Mouse (Mus musculus): ENCODE results near the gene Syne3.

Gene Syne3

GRCm38 (mm10) chr12:105027323-105027991 is 17.8 kb upstream of the Syne3 start:
- no peak for ATAC-seq (ENCODE audit: insufficient number of reproducible peaks, low FRiP score, low TSS enrichment)

DNA sequence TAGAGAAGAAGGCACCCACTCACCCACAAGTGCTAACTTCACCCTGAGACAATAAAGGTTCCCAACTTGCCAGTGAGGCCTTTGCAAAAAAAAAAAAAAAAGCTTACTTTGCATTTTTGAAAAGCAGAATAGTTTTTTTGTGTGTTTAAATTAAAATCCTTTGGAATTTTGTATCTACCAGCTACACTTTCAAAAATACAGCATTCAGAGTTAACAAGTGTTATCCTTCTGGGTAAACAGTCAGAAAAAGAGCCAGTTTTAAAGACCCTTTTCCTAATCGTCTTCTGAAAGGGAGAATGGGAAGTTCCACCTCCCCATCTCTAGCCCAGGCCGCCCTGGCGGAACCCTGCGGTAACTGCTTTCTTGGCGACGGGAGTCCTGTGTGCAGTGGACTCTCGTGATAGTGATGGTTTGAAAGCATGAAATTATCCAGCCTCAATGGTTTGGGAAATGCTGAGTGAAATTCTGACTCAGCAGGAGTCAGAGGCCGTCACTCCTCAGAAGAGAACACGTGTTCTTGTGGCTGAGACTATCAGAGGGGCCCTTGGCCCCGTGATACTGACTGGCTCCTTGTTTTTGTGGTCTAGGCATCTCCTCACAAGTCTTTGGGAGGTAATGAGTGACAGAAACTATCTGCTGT is 16.5 kb upstream of the Syne3 start:
- ATAC-seq (ENCODE audit: insufficient number of reproducible peaks, low FRiP score, low TSS enrichment), result no peak

GRCm38 (mm10) chr12:105025271-105025946 is 15.8 kb upstream of the Syne3 start:
- ATAC-seq (ENCODE audit: insufficient number of reproducible peaks, low FRiP score, low TSS enrichment), result 0 out of 2 replicates have a peak, but pooled peaks have one; percentile 50

DNA sequence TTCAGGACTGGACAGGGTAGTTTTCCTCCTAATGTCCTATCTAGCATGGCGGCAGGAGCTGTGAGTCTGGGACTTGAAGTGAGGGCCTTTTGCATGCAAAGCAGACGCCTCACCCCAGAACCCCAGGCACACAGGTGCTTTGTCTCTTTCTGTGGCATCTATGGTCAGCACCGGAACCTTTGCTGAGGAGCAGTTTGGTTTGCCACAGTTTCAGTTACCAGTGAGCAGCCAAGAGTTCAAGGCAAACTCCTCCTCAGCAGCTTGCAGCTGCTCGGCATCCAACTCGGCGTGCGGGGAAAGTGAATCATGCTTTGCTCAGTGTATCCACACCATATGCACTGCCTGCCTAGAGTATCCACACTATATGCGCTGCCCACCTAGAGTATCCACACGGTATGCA is 13.2 kb upstream of the Syne3 start:
- no peak for ATAC-seq (ENCODE audit: insufficient number of reproducible peaks, low FRiP score, low TSS enrichment)

DNA sequence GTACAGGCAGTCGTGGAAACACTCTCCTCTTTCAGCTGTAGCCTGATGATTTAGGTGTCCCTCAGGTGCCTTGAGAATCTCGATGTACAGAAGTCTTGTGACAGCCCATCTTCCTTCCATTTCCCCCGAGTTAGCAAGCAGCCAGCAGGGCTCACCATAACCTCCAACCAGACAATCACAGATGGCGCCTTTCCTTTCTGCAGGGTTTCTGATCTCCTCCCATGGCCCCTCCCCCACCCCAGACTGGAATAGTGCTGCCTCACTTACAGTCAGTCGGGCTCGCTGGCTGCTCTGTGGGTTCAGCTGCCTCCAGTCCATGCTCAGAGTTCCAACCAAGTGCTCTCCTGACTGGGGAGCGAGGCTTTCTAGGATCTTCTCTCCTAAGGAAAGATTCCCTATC is 12.5 kb upstream of the Syne3 start:
- ATAC-seq (ENCODE audit: insufficient number of reproducible peaks, low FRiP score, low TSS enrichment), result no peak

GRCm38 (mm10) chr12:105021441-105022069 is 11.9 kb upstream of the Syne3 start:
- ATAC-seq (ENCODE audit: insufficient number of reproducible peaks, low FRiP score, low TSS enrichment), result no peak

GRCm38 (mm10) chr12:105019359-105020219 is 10.0 kb upstream of the Syne3 start:
- no peak for ATAC-seq (ENCODE audit: insufficient number of reproducible peaks, low FRiP score, low TSS enrichment)

DNA sequence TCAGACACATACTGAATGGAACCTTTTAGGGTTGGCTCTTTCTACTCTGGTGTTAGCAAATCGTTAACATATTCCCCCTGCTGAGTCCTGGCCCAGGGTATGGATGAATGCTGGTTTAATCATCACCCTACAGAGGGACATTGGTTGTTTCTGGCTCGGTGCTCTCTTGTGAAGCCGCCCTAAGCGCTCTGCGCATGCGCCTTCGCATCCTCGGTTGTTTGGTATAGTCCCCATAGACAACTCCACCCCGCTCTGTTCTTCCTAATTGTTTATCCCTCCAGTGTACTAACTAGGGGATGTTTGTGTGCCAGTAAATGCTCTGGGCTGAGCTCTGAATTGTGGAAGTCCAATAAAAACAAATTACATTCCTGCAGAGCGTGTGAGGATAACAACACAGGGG is 7.0 kb upstream of the Syne3 start:
- peak; percentile 10; the same call in 1 of the 2 replicates for ATAC-seq (ENCODE audit: insufficient number of reproducible peaks, low FRiP score, low TSS enrichment)

DNA sequence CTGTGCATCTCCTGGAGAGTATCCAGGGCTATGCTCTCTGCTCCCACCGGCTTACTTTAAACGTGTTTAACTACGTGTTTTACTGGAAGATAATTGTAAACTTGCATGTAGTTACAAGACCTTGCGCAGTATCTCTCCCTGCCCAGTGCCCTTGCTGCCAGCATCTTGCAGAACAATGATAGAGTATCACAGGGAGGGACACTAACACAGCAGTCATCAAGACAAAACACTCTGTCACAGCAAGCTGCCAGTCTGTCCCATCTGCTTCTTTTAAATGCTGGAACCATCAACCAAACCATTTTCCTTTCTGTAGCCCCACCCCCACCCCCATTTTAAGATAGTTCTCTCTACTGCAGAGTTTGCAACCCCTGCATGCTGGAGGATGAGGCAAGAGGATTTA is 6.6 kb upstream of the Syne3 start:
- ATAC-seq (ENCODE audit: insufficient number of reproducible peaks, low FRiP score, low TSS enrichment), result no peak

- ATAC-seq (ENCODE audit: insufficient number of reproducible peaks, low FRiP score, low TSS enrichment), result no peak
Measured at GRCm38 (mm10) chr12:105013065-105013464, 3.5 kb upstream of the Syne3 start.

GRCm38 (mm10) chr12:105012314-105012713 is 2.7 kb upstream of the Syne3 start:
- no peak for ATAC-seq (ENCODE audit: insufficient number of reproducible peaks, low FRiP score, low TSS enrichment)

DNA sequence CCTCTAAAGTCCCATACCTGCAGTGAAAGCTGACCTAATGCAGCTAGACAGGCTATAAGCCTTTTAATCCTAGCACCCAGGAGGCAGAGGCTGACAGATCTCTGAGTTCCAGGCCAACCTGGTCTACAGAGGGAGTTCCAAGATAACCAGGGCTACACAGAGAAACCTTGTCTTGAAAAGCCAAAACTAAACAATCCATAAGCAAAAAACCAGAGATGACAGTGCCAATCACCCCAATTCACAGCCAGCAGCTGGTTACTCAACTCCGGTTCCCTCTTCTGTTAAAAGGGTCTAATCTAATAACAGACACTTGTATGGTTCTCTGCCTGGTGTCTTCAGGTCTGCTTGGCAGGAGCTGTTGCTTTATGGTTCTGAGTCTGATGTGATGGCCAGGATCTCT is 2.0 kb upstream of the Syne3 start:
- no peak for ATAC-seq (ENCODE audit: insufficient number of reproducible peaks, low FRiP score, low TSS enrichment)

GRCm38 (mm10) chr12:105010213-105010790 is 693 bp upstream of the Syne3 start:
- ATAC-seq (ENCODE audit: insufficient number of reproducible peaks, low FRiP score, low TSS enrichment), result no peak

- ATAC-seq (ENCODE audit: insufficient number of reproducible peaks, low FRiP score, low TSS enrichment), result no peak
Measured at GRCm38 (mm10) chr12:105008752-105009178, 844 bp downstream of the Syne3 start.

DNA sequence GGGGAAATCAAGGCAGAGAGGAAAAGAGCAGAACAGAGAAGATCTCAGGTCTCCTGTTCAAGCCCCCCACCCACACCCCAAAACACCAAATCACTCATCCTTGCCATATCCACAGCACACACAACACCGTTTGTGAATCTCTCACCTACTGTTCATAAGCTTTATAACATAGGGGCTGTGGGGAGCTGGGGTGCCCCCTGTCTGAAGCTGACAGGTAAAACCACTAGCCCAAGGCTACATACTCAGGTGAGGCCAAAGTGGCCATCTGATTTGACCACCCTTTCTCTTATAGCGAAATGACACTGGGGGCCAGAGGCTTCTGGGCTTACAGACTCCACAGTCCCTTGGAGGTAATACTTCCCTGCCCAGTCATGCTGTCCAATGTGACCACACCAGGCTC is 1.5 kb downstream of the Syne3 start:
- ATAC-seq (ENCODE audit: insufficient number of reproducible peaks, low FRiP score, low TSS enrichment), result no peak

DNA sequence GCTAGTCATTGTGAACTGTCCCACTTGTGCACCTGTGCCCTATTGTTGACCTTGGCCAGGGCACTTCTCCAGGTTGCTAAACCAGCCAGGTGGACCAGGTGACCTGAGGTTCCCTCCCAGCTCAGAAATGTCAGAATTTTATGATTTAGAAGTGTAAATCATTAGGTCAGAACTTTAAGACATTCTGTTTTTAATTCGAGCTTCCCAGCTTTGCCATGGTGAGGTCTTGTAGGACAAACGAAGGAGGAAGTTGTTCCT is 4.0 kb downstream of the Syne3 start:
- ATAC-seq (ENCODE audit: insufficient number of reproducible peaks, low FRiP score, low TSS enrichment), result no peak

GRCm38 (mm10) chr12:105004956-105005714 is 4.5 kb downstream of the Syne3 start:
- ATAC-seq (ENCODE audit: insufficient number of reproducible peaks, low FRiP score, low TSS enrichment), result no peak

DNA sequence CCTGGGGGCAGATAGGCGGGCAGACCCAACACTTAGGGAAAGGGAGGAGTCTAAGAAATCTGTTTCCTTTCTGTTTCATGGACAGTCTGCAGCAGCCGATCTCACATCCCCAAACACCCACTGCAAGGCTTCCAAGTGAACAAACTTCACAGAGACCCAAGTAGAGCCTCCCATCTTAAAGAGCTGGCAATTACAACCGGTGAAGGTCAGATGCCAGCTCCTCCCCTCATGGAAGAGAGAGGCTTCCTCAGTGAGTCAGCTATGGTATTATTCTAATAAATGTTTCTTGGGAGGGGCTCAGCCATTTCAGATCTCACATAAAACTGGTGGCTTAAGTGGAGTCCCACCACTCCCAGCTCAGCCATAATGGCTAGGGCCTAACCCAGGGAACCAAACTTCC is 5.9 kb downstream of the Syne3 start:
- no peak for ATAC-seq (ENCODE audit: insufficient number of reproducible peaks, low FRiP score, low TSS enrichment)

GRCm38 (mm10) chr12:105003158-105003557 is 6.5 kb downstream of the Syne3 start:
- ATAC-seq (ENCODE audit: insufficient number of reproducible peaks, low FRiP score, low TSS enrichment), result no peak

Data from cerebellum, adult (tissue).